Mouse (Mus musculus): ENCODE results near the gene Pik3cd.

DNA sequence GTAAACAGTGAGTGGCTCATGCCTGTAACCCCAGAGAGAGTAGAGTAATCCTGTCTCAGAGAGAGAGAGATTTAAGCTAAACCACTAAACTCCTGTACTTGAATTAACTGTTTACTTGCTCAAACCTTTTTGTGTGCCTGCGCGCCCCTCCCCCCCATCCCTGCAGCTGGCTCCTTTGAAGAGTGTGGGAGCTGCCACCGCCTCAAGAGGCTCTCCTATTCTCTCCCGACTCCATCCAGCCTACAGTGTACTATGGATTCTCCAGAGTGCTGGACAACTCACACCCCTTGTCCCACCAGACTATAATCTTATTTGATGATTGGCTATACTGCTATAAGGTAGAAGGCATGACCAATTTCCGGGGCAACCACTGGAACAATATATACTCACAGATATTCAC lies 48.3 kb upstream of the Pik3cd start:
- TF ChIP-seq CTCF (IDR thresholded peaks at IDR 0.05; ENCODE audit: control insufficient read depth, insufficient read depth, low read length) (no peak), POLR2A (IDR thresholded peaks at IDR 0.05; ENCODE audit: borderline replicate concordance, control insufficient read depth, low read depth, low read length) (no peak)
